Mouse (Mus musculus) lung, adult 2 months (tissue): ENCODE measurements around the gene Umodl1. TPM values are rescaled to one million over a fixed set of nuclear protein-coding genes. Genes with fewer than 3 reads are reported as not detected.

ENCODE experiments used
- DNase-seq: peaks from one replicate; pipeline ENCODE4 v3.0.0; 2022
- H3K4me1 ChIP-seq: fragments of 200-500 bp; 2 replicates; pipeline ENCODE4 v1.6.1; 2011; ENCODE audit warnings: low read length; ENCODE audit not compliant: control insufficient read depth, insufficient read depth
- H3K4me3 ChIP-seq: fragments of 200-500 bp; replicated peaks from 2 replicates; pipeline ENCODE3; 2011; ENCODE audit warnings: low read depth, mild to moderate bottlenecking, control low read depth, low read length; ENCODE audit errors: extremely low read depth
- CTCF ChIP-seq: fragments of 200-500 bp; IDR thresholded peaks from 2 replicates; pipeline ENCODE4 v1.5.1; 2011; ENCODE audit warnings: mild to moderate bottlenecking, low read length, control low read depth; ENCODE audit not compliant: insufficient read depth
- POLR2A ChIP-seq: fragments of 200-500 bp; IDR thresholded peaks from 2 replicates; pipeline ENCODE4 v1.6.1; 2011; ENCODE audit warnings: low read depth, mild to moderate bottlenecking, control low read depth, low read length, borderline replicate concordance; ENCODE audit errors: extremely low read depth
- WGBS: fragments of 180-500 bp; shearing (Covaris S2); methylation state at CpG from one replicate; pipeline ENCODE4 v1.1.7; 2018; 5-methylcytosine and 5-hydroxymethylcytosine counted together
- polyA plus RNA-seq: library from polyadenylated mRNA; depleted of rRNA; stranded (reverse); fragments of >200 nt; gene quantifications from 2 replicates; pipeline ENCODE4 v1.2.3, GENCODE M21; 2012

Gene Umodl1
- polyA plus RNA-seq, 1 experiment: 0.02 TPM

DNA sequence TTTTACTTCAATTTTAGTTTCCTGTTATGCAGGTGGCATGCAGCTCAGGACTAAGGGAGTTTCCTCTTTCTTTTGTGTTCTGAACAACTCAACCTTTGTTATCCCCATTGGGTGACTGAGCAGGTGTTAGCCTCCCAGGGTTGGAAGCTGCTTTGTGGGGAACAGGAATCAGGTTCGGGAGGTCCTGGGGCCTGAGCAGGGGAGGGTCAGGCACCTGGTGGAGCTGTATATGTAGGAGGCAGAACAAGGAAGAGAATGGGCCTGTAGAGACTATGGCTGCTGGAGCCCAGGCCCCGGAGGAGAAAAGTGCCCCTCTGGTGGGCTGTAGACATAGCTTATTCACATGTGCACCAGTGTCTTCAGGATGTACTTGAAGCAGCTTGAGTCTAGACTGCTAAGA, 78.8 kb downstream of the Umodl1 start:
- WGBS: 79% methylated on average over 2 of the region's 2 CpGs
- no peak overlapping the region for H3K4me3 ChIP-seq
- no peak for TF ChIP-seq POLR2A
- TF ChIP-seq CTCF: no peak
- 0 out of 2 replicates have a peak, but pooled peaks cover 5% of the 10 kb centered on the region for H3K4me1 ChIP-seq
- DNase-seq: no peak

GRCm38 (mm10) chr17:31034165-31034564, 79.7 kb downstream of the Umodl1 start:
- 43% methylated on average over 5 of the region's 5 CpGs for WGBS
- no peak for TF ChIP-seq POLR2A
- TF ChIP-seq CTCF: no peak
- no peak for DNase-seq
- 0 out of 2 replicates have a peak, but pooled peaks cover 5% of the 10 kb centered on the region for H3K4me1 ChIP-seq
- H3K4me3 ChIP-seq: no peak overlapping the region

DNA sequence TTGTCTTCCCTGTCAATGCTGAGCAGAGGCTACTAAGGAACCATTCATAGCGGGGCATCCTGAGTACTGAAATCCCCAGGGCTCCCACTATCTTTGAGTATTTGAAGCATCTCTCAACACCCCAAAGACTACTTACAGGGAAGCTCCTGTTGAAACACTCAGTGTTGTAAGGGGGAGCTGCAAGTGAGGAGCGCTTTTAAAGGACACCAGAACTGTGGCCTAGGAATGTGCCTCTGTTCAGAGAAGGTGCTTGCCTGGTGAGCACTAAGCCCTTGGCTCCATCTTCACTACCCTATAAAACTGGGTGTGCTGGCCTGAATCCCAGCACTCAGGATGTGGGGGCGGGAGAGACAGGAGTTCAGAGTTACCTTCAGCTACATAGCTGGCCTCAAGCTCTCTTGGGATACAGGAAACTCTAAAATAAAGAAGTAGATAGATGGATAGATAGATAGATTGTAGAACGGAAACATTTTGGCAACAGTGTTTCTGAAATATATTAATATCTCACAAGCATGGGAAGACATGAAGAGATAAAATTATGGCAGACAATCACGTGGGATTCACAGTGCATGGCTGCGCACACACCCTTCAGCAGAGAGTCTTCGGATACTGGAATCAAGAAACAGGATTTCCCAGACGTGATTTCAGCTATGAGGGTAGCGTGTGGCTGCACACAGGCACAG, 80.4 kb downstream of the Umodl1 start:
- H3K4me3 ChIP-seq: no peak overlapping the region
- WGBS: 55% methylated on average over 9 of the region's 9 CpGs
- TF ChIP-seq CTCF: no peak
- TF ChIP-seq POLR2A: no peak
- peaks cover 5% of the 10 kb centered on the region; the same call in 1 of the 2 replicates for H3K4me1 ChIP-seq
- no peak for DNase-seq

GRCm38 (mm10) chr17:31036168-31036876, 81.9 kb downstream of the Umodl1 start:
- H3K4me3 ChIP-seq: no peak overlapping the region
- peaks cover 5% of the 10 kb centered on the region; the same call in 1 of the 2 replicates for H3K4me1 ChIP-seq
- no peak for DNase-seq
- WGBS: 78% methylated on average over 22 of the region's 22 CpGs
- TF ChIP-seq POLR2A (no peak), CTCF (no peak)

DNA sequence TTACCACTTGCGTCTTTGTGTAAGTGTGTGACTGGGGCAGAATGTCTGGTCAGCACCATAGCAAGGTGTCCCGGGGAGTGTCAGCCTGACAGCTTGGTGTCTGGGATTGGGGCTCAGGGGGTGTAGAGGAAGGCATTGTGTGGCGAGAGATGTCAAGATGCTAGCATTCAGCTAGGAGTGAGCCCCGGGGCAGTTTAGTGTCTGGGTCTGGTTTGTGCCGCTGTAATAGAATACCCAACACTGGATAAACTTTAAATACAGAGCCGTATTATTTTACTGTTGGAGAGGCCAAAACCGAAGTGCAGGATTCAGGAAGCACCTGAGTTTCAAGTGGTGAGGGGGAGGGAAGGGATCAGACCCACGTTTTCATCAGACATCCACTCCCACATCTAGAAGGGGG, 82.9 kb downstream of the Umodl1 start:
- no peak overlapping the region for H3K4me3 ChIP-seq
- WGBS: 66% methylated on average over 8 of the region's 8 CpGs
- TF ChIP-seq CTCF: no peak
- TF ChIP-seq POLR2A: no peak
- H3K4me1 ChIP-seq: peaks cover 5% of the 10 kb centered on the region; the same call in 1 of the 2 replicates
- DNase-seq: no peak

- WGBS: 26% methylated on average over 4 of the region's 4 CpGs
- no peak for TF ChIP-seq POLR2A
- no peak for TF ChIP-seq CTCF
- H3K4me1 ChIP-seq: peaks cover 5% of the 10 kb centered on the region; the same call in 1 of the 2 replicates
- DNase-seq: no peak
- H3K4me3 ChIP-seq: no peak overlapping the region
These were observed 83.9 kb downstream of the Umodl1 start for GRCm38 (mm10) chr17:31038381-31038780.

DNA sequence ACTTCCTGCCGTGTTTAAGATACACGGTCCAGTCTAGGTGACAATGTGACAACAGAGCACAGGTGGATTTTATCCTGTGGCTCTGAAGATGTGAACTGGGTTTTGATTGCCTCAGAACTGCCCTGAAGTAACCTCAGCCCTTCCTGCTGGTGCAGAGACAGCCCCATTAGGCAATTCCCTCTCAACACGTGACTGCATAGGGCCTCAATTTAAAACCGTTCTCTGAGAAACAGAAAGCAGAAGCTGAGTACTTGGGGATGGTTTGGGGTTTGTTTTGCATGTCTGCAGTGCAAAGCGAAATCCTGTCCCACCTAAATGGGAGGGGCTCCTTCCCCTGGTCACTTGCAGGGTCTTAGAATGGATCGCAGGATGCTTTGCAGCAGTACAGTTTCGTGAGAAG, 85.2 kb downstream of the Umodl1 start:
- no peak for TF ChIP-seq CTCF
- no peak for TF ChIP-seq POLR2A
- Histone ChIP-seq H3K4me3 (no peak overlapping the region), H3K4me1 (peaks cover 2% of the 10 kb centered on the region; the same call in 1 of the 2 replicates)
- 39% methylated on average over 7 of the region's 7 CpGs for WGBS
- DNase-seq: no peak

- no peak overlapping the region for H3K4me3 ChIP-seq
- TF ChIP-seq CTCF (no peak), POLR2A (no peak)
- 62% methylated on average over 7 of the region's 7 CpGs for WGBS
- no peak for DNase-seq
- H3K4me1 ChIP-seq: no peaks in the 10 kb centered on the region; the same call in 1 of the 2 replicates
These were observed 86.0 kb downstream of the Umodl1 start for GRCm38 (mm10) chr17:31040421-31040820.

- 54% methylated on average over 2 of the region's 2 CpGs for WGBS
- DNase-seq: no peak
- no peak for TF ChIP-seq CTCF
- no peak for TF ChIP-seq POLR2A
- H3K4me3 ChIP-seq: no peak overlapping the region
- no peaks in the 10 kb centered on the region; the same call in 1 of the 2 replicates for H3K4me1 ChIP-seq
These were observed 88.3 kb downstream of the Umodl1 start for GRCm38 (mm10) chr17:31042751-31043150.
